Mouse (Mus musculus) T-cell, adult 66 days (primary cell): Measurements from ENCODE around the gene Alox15. TPM values are rescaled to one million over a fixed set of nuclear protein-coding genes. Genes with fewer than 3 reads are reported as not detected.

Source experiments
- total RNA-seq, 2 experiments: library from RNA; stranded (reverse); gene quantifications; 3 replicates in 1 of 2; 4 replicates in 1 of 2; pipeline ENCODE4 v1.2.4; 2023

Gene Alox15
- total RNA-seq, result not detected

GRCm38 (mm10) chr11:70351868-70352267 lies at the start of gene Alox15:
Gene Alox15 (minus strand): TSS chr11:70352031.

DNA sequence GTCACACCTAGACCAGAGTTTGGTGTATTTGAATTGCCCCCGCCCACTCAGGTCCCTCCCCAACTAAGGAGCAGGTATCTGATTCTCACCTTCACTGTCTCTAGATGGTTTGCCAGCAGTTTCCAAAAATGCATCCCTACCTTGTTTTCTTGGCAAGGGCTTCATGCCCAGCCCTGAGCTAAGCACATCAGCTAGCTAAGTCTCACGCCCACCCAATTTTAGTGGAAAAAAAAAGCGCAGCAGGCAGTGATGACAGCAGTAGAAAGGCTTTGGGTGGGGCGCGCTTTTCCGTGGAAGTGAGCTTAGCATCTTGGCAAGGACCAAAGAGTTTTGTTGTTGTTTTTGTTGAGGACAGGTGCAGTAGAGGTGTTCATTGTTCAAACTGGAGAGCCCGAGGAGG lies 29.3 kb downstream of the Alox15 start, which contains the start of gene Alox12e:
Gene Alox12e (minus strand): TSS at position 101 of the 400 bp plus-strand sequence.

Other genes starting within 250 kb of the Alox15 start
- not detected for gene Mgl2, start 221.7 kb downstream of the Alox15 start, total RNA-seq
- under 1 TPM in 1 of 2 experiments, not detected in 1; 0.99 TPM for gene Clec10a, start 195.8 kb downstream of the Alox15 start, total RNA-seq
- gene Slc16a11, start 139.3 kb downstream of the Alox15 start, total RNA-seq, result not detected
- gene Slc16a13, start 131.0 kb downstream of the Alox15 start, total RNA-seq, result 1 to 10 TPM; 2.6 to 3.1 TPM
- gene Bcl6b, start 122.2 kb downstream of the Alox15 start, total RNA-seq, result under 1 TPM in 1 of 2 experiments, not detected in 1; 0.15 TPM
- 10 to 100 TPM; 67.4 to 73.0 TPM for gene 0610010K14Rik, start 114.1 kb downstream of the Alox15 start, total RNA-seq
- gene Gm21988, start 112.2 kb downstream of the Alox15 start, total RNA-seq, result 1 to 10 TPM; 3.9 to 5.7 TPM
- gene Rnasek, start 112.2 kb downstream of the Alox15 start, total RNA-seq, result 10 to 100 TPM; 70.1 TPM
- gene Alox12, start 96.7 kb downstream of the Alox15 start, total RNA-seq, result not detected
- not detected for gene Alox12e, start 29.4 kb downstream of the Alox15 start, total RNA-seq
- gene Pelp1, start 58.0 kb upstream of the Alox15 start, total RNA-seq, result 10 to 100 TPM; 25.7 to 30.0 TPM
- 100 to 1,000 TPM; 318 to 334 TPM for gene Arrb2, start 80.6 kb upstream of the Alox15 start, total RNA-seq
- gene Med11, start 99.9 kb upstream of the Alox15 start, total RNA-seq, result 10 to 100 TPM; 40.1 to 41.8 TPM
- gene Zmynd15, start 107.4 kb upstream of the Alox15 start, total RNA-seq, result 1 to 10 TPM in 1 of 2 experiments, under 1 TPM in 1; 0.71 to 1.6 TPM
- gene Cxcl16, start 108.0 kb upstream of the Alox15 start, total RNA-seq, result under 1 TPM in 1 of 2 experiments, not detected in 1; 0.76 TPM
- not detected for gene Tm4sf5, start 153.2 kb upstream of the Alox15 start, total RNA-seq
- gene Vmo1, start 162.6 kb upstream of the Alox15 start, total RNA-seq, result not detected
- gene Gltpd2, start 167.2 kb upstream of the Alox15 start, total RNA-seq, result not detected
- gene Psmb6, start 173.3 kb upstream of the Alox15 start, total RNA-seq, result 100 to 1,000 TPM; 130 to 135 TPM
- gene Gm40193, start 180.9 kb upstream of the Alox15 start, total RNA-seq, result not detected
- 1 to 10 TPM; 4.8 to 5.4 TPM for gene Pld2, start 188.0 kb upstream of the Alox15 start, total RNA-seq
- gene Mink1, start 210.8 kb upstream of the Alox15 start, total RNA-seq, result 100 to 1,000 TPM; 172 to 178 TPM